Mouse (Mus musculus) forebrain, embryonic 11.5 days (tissue): Measurements from ENCODE around the gene Dab1. TPM values are rescaled to one million over a fixed set of nuclear protein-coding genes. Genes with fewer than 3 reads are reported as not detected.

Experiments
- ATAC-seq: fragments of 200-750 bp; cut with Nextera tagmentation; replicated peaks from 2 replicates; pipeline ENCODE4 v1.8.0; 2017; ENCODE audit warnings: moderate TSS enrichment; ENCODE audit not compliant: low FRiP score
- DNase-seq: peaks from one replicate; pipeline ENCODE4 v3.0.0-alpha.2; 2017; ENCODE audit warnings: low spot score
- H3K27ac ChIP-seq: fragments of 300-500 bp; sonication (generic); 2 replicates; pipeline ENCODE4 v1.5.1; 2014; ENCODE audit warnings: low read depth, low read length
- H3K27me3 ChIP-seq: fragments of 300-500 bp; sonication (generic); 2 replicates; pipeline ENCODE4 v1.6.1; 2014; ENCODE audit warnings: mild to moderate bottlenecking, low read length, mixed read lengths; ENCODE audit not compliant: control insufficient read depth, insufficient read depth
- H3K36me3 ChIP-seq: fragments of 300-500 bp; sonication (generic); 2 replicates; pipeline ENCODE4 v1.6.1; 2014; ENCODE audit warnings: mild to moderate bottlenecking, low read length, moderate library complexity, mixed read lengths; ENCODE audit not compliant: control insufficient read depth, insufficient read depth
- H3K4me1 ChIP-seq: fragments of 300-500 bp; sonication (generic); replicated peaks from 2 replicates; pipeline ENCODE4 v1.6.1; 2014; ENCODE audit warnings: low read length, mixed read lengths; ENCODE audit not compliant: control insufficient read depth, insufficient read depth
- H3K4me2 ChIP-seq: fragments of 300-500 bp; sonication (generic); 2 replicates; pipeline ENCODE4 v1.6.1; 2014; ENCODE audit warnings: low read depth, mild to moderate bottlenecking, low read length, moderate library complexity, mixed read lengths; ENCODE audit not compliant: severe bottlenecking
- H3K4me3 ChIP-seq: fragments of 300-500 bp; sonication (generic); 2 replicates; pipeline ENCODE4 v1.5.1; 2014; ENCODE audit warnings: low read depth, low read length
- H3K9ac ChIP-seq: fragments of 300-500 bp; sonication (generic); 2 replicates; pipeline ENCODE4 v1.6.1; 2014; ENCODE audit warnings: low read length
- H3K9me3 ChIP-seq: fragments of 300-500 bp; sonication (generic); 2 replicates; pipeline ENCODE4 v1.6.1; 2016; ENCODE audit warnings: low read length, mixed read lengths; ENCODE audit not compliant: control insufficient read depth
- WGBS: fragments of 180-500 bp; shearing (Covaris S2); extraction: QIAGEN DNeasy Blood & Tissue Kit; methylation state at CpG from one replicate; pipeline ENCODE4 v1.1.7; 2014; 5-methylcytosine and 5-hydroxymethylcytosine counted together
- polyA plus RNA-seq: library from polyadenylated mRNA; unstranded; fragments of >200 nt; fragmentation: Nextera tagmentation; extraction: Ambion mirVana; gene quantifications from 2 replicates; pipeline ENCODE4 v1.2.1, GENCODE M21; 2014

Gene Dab1
- polyA plus RNA-seq, 1 experiment from 2014 or later, result 51.6 TPM

GRCm38 (mm10) chr4:104027239-104027638, 408.1 kb downstream of the Dab1 start:
- no peak for DNase-seq
- Histone ChIP-seq H3K9ac (no peak overlapping the region), H3K4me2 (no peak overlapping the region), H3K36me3 (no peaks in the 10 kb centered on the region), H3K9me3 (no peaks in the 10 kb centered on the region), H3K27ac (no peak overlapping the region), H3K4me1 (no peaks in the 10 kb centered on the region), H3K4me3 (no peak overlapping the region), H3K27me3 (no peaks in the 10 kb centered on the region)
- WGBS, result 85% methylated on average over 1 of the region's 1 CpGs
- ATAC-seq, result no peak

- H3K27me3 ChIP-seq, result no peaks in the 10 kb centered on the region
- H3K27ac ChIP-seq, result no peak overlapping the region
- no peaks in the 10 kb centered on the region for H3K9me3 ChIP-seq
- H3K4me1 ChIP-seq, result no peaks in the 10 kb centered on the region
- no peak overlapping the region for H3K9ac ChIP-seq
- H3K4me3 ChIP-seq, result no peak overlapping the region
- no peak for DNase-seq
- no peak for ATAC-seq
- no peaks in the 10 kb centered on the region for H3K36me3 ChIP-seq
- H3K4me2 ChIP-seq, result no peak overlapping the region
These were observed 416.9 kb downstream of the Dab1 start for GRCm38 (mm10) chr4:104036091-104036490.

GRCm38 (mm10) chr4:104039588-104039987, 420.4 kb downstream of the Dab1 start:
- no peak for ATAC-seq
- H3K4me2 ChIP-seq, result no peak overlapping the region
- 64% methylated on average over 4 of the region's 4 CpGs for WGBS

GRCm38 (mm10) chr4:104043441-104043840, 424.3 kb downstream of the Dab1 start:
- no peak for ATAC-seq

More at GRCm38 (mm10) chr4:104039588-104039987, 420.4 kb downstream of the Dab1 start:
- no peak overlapping the region for H3K27ac ChIP-seq
- H3K9ac ChIP-seq, result no peak overlapping the region
- H3K27me3 ChIP-seq, result no peaks in the 10 kb centered on the region
- no peak overlapping the region for H3K4me3 ChIP-seq
- DNase-seq, result no peak
- H3K9me3 ChIP-seq, result no peaks in the 10 kb centered on the region
- no peaks in the 10 kb centered on the region for H3K36me3 ChIP-seq
- H3K4me1 ChIP-seq, result no peaks in the 10 kb centered on the region

GRCm38 (mm10) chr4:104044634-104045033, 425.5 kb downstream of the Dab1 start:
- H3K36me3 ChIP-seq, result no peaks in the 10 kb centered on the region
- H3K9me3 ChIP-seq, result no peaks in the 10 kb centered on the region
- no peak overlapping the region for H3K27ac ChIP-seq
- 59% methylated on average over 3 of the region's 3 CpGs for WGBS
- no peak overlapping the region for H3K9ac ChIP-seq
- DNase-seq (no peak), ATAC-seq (no peak)
- no peak overlapping the region for H3K4me3 ChIP-seq
- H3K4me2 ChIP-seq, result no peak overlapping the region
- no peaks in the 10 kb centered on the region for H3K4me1 ChIP-seq
- H3K27me3 ChIP-seq, result no peaks in the 10 kb centered on the region

More at GRCm38 (mm10) chr4:104043441-104043840, 424.3 kb downstream of the Dab1 start:
- H3K4me1 ChIP-seq, result no peaks in the 10 kb centered on the region
- 74% methylated on average over 2 of the region's 2 CpGs for WGBS
- no peaks in the 10 kb centered on the region for H3K9me3 ChIP-seq
- no peak overlapping the region for H3K9ac ChIP-seq
- DNase-seq, result no peak
- H3K27ac ChIP-seq, result no peak overlapping the region
- H3K27me3 ChIP-seq, result no peaks in the 10 kb centered on the region
- no peaks in the 10 kb centered on the region for H3K36me3 ChIP-seq
- no peak overlapping the region for H3K4me2 ChIP-seq
- H3K4me3 ChIP-seq, result no peak overlapping the region

- H3K9me3 ChIP-seq, result no peaks in the 10 kb centered on the region
- H3K36me3 ChIP-seq, result no peaks in the 10 kb centered on the region
- 66% methylated on average over 7 of the region's 7 CpGs for WGBS
- ATAC-seq (no peak), DNase-seq (no peak)
- H3K4me2 ChIP-seq, result no peak overlapping the region
- H3K4me3 ChIP-seq, result no peak overlapping the region
- H3K27me3 ChIP-seq, result no peaks in the 10 kb centered on the region
- H3K9ac ChIP-seq, result no peak overlapping the region
- no peak overlapping the region for H3K27ac ChIP-seq
- H3K4me1 ChIP-seq, result no peaks in the 10 kb centered on the region
These were observed 429.0 kb downstream of the Dab1 start for GRCm38 (mm10) chr4:104047966-104048804.

GRCm38 (mm10) chr4:104057116-104057515, 438.0 kb downstream of the Dab1 start:
- no peak for DNase-seq
- Histone ChIP-seq H3K4me2 (no peak overlapping the region), H3K9ac (no peak overlapping the region), H3K9me3 (no peaks in the 10 kb centered on the region), H3K4me3 (no peak overlapping the region), H3K36me3 (no peaks in the 10 kb centered on the region), H3K4me1 (no peaks in the 10 kb centered on the region), H3K27me3 (no peaks in the 10 kb centered on the region), H3K27ac (no peak overlapping the region)
- ATAC-seq, result no peak

GRCm38 (mm10) chr4:104059569-104059968, 440.4 kb downstream of the Dab1 start:
- ATAC-seq (no peak), DNase-seq (no peak)
- 46% methylated on average over 4 of the region's 4 CpGs for WGBS

GRCm38 (mm10) chr4:104062356-104062755, 443.2 kb downstream of the Dab1 start:
- Histone ChIP-seq H3K36me3 (no peaks in the 10 kb centered on the region), H3K4me1 (peaks cover 2% of the 10 kb centered on the region; the same call in 1 of the 2 replicates), H3K4me3 (no peak overlapping the region), H3K9ac (no peak overlapping the region), H3K4me2 (no peak overlapping the region), H3K9me3 (no peaks in the 10 kb centered on the region), H3K27me3 (no peaks in the 10 kb centered on the region), H3K27ac (no peak overlapping the region)
- WGBS, result 93% methylated on average over 4 of the region's 4 CpGs
- ATAC-seq, result no peak
- DNase-seq, result no peak

More at GRCm38 (mm10) chr4:104059569-104059968, 440.4 kb downstream of the Dab1 start:
- H3K9me3 ChIP-seq, result no peaks in the 10 kb centered on the region
- no peak overlapping the region for H3K9ac ChIP-seq
- H3K4me1 ChIP-seq, result no peaks in the 10 kb centered on the region
- no peak overlapping the region for H3K27ac ChIP-seq
- H3K4me3 ChIP-seq, result no peak overlapping the region
- no peaks in the 10 kb centered on the region for H3K36me3 ChIP-seq
- no peak overlapping the region for H3K4me2 ChIP-seq
- no peaks in the 10 kb centered on the region for H3K27me3 ChIP-seq
